Mouse (Mus musculus): ENCODE results near the gene Pld1. TPM values are rescaled to one million over a fixed set of nuclear protein-coding genes. Genes with fewer than 3 reads are reported as not detected.
"Not testable (repeated sequence)": the region's sequence is repeated elsewhere in the genome, so short reads cannot be mapped to it uniquely, and the experiment has no call there.

Pld1 gene
- polyA plus RNA-seq, 1 experiment from 2014 or later, result 3.5 TPM

GRCm38 (mm10) chr3:27921268-27922020 is 17.1 kb upstream of the Pld1 start:
- Histone ChIP-seq H3K4me1 (replicated peaks) (no peaks in the 10 kb centered on the region), H3K9me3 (no peaks in the 10 kb centered on the region), H3K27ac (no peak overlapping the region), H3K4me2 (replicated peaks) (no peak overlapping the region), H3K27me3 (no peaks in the 10 kb centered on the region), H3K4me3 (replicated peaks) (no peak overlapping the region), H3K36me3 (no peaks in the 10 kb centered on the region), H3K9ac (replicated peaks) (no peak overlapping the region)
- 91% methylated on average over 11 of the region's 11 CpGs for WGBS
- ATAC-seq, result no peak

- Histone ChIP-seq H3K36me3 (no peaks in the 10 kb centered on the region), H3K4me2 (replicated peaks) (no peak overlapping the region), H3K9ac (replicated peaks) (no peak overlapping the region), H3K4me1 (replicated peaks) (no peaks in the 10 kb centered on the region), H3K27me3 (no peaks in the 10 kb centered on the region), H3K9me3 (no peaks in the 10 kb centered on the region), H3K4me3 (replicated peaks) (no peak overlapping the region), H3K27ac (no peak overlapping the region)
- WGBS, result 94% methylated on average over 3 of the region's 3 CpGs
- ATAC-seq, result no peak
These were observed 14.5 kb upstream of the Pld1 start for GRCm38 (mm10) chr3:27924037-27924436.

- WGBS, result 92% methylated on average over 4 of the region's 4 CpGs
- no peak overlapping the region for H3K4me2 ChIP-seq (replicated peaks)
- H3K4me3 ChIP-seq (replicated peaks), result no peak overlapping the region
- no peaks in the 10 kb centered on the region for H3K36me3 ChIP-seq
- H3K9me3 ChIP-seq, result no peaks in the 10 kb centered on the region
- H3K9ac ChIP-seq (replicated peaks), result no peak overlapping the region
- H3K27me3 ChIP-seq, result no peaks in the 10 kb centered on the region
- no peak for ATAC-seq
- H3K27ac ChIP-seq, result no peak overlapping the region
- no peaks in the 10 kb centered on the region for H3K4me1 ChIP-seq (replicated peaks)
These were observed 9.3 kb upstream of the Pld1 start for GRCm38 (mm10) chr3:27929219-27929618.

GRCm38 (mm10) chr3:27932391-27932790 is 6.1 kb upstream of the Pld1 start:
- no peak overlapping the region for H3K27ac ChIP-seq
- ATAC-seq, result no peak
- H3K27me3 ChIP-seq, result peaks cover 6% of the 10 kb centered on the region; the same call in 1 of the 2 replicates
- no peak overlapping the region for H3K4me2 ChIP-seq (replicated peaks)
- no peaks in the 10 kb centered on the region for H3K9me3 ChIP-seq
- no peak overlapping the region for H3K9ac ChIP-seq (replicated peaks)
- 87% methylated on average over 5 of the region's 5 CpGs for WGBS
- H3K36me3 ChIP-seq, result no peaks in the 10 kb centered on the region
- no peak overlapping the region for H3K4me3 ChIP-seq (replicated peaks)
- H3K4me1 ChIP-seq (replicated peaks), result no peaks in the 10 kb centered on the region

- no peaks in the 10 kb centered on the region for H3K36me3 ChIP-seq
- 56% methylated on average over 3 of the region's 3 CpGs for WGBS
- peaks cover 25% of the 10 kb centered on the region for H3K27me3 ChIP-seq
- H3K4me1 ChIP-seq (replicated peaks), result peaks cover 13% of the 10 kb centered on the region
- H3K27ac ChIP-seq, result no peak overlapping the region
- H3K4me3 ChIP-seq (replicated peaks), result no peak overlapping the region
- H3K4me2 ChIP-seq (replicated peaks), result no peak overlapping the region
- no peaks in the 10 kb centered on the region for H3K9me3 ChIP-seq
- no peak overlapping the region for H3K9ac ChIP-seq (replicated peaks)
- ATAC-seq, result no peak
These were observed 2.9 kb upstream of the Pld1 start for GRCm38 (mm10) chr3:27935644-27936043.

DNA sequence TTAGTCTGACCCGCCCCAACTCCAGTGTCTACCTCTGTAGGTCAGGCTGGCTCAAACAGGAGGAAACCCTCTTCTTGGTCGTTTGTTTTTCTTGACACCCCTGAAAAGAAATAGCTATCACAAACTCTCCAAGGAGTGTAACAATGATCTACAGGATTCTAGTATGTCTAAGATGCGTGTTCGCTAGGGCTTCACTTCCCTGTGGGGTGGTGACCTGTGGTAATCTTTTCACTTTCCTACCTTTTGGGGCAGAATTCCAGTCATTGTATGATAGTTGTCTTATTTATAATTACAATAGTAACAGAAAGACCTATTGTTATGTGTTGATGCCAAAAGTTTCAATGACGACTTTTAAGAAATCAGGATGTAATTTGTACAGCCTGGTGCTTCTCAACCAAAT is 1.8 kb upstream of the Pld1 start:
- Histone ChIP-seq H3K4me1 (replicated peaks) (peaks cover 13% of the 10 kb centered on the region), H3K27ac (no peak overlapping the region)

DNA sequence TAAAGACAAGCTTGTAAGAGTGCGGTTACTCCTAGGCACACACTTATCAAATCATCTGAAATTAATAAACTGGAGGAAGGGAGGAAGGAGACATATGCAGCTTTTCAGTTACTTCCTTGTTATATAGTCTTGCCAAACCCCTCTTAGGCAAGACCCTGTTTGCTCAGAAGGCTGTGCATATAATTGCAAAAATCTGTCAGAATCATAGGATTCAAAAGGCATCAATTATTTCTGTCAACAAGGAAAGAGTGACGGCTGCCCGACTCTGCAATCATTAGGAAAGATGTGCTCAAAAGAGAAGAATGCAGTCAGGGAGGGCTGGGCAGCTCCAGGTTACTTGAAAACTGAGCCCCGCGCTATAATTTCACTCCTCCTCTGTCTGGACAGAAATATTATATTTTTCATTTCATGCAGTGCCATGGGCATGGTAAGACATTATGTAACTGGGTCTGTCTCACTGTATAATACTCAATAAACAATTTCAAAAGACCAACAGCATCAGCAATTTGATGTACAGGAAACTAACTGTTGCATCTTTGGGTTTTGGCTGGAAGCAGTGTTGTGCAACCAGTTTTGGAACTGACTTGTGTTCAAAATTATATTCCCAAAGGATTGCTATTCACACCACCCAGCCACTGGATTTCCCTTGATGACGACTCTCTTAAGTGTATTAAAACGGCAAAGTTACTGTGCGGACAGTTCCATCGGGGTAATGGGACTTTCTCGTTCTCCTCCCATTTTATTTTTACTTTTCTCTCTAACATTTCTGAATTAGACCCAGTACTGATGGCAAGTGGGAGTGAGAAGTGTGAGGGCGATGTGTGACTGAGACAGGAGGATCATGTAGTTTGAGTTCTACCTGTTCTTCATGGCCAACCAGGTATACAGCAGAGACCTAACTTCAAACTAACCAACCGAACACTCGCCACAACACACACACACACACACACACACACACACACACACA is 1.1 kb upstream of the Pld1 start:
- H3K27ac ChIP-seq, result no peak overlapping the region
- no peak for ATAC-seq
- H3K27me3 ChIP-seq, result peaks cover 25% of the 10 kb centered on the region
- 85% methylated on average over 13 of the region's 13 CpGs for WGBS
- H3K4me1 ChIP-seq (replicated peaks), result peaks cover 13% of the 10 kb centered on the region
- no peaks in the 10 kb centered on the region for H3K36me3 ChIP-seq
- no peak overlapping the region for H3K9ac ChIP-seq (replicated peaks)
- H3K4me3 ChIP-seq (replicated peaks), result no peak overlapping the region
- H3K9me3 ChIP-seq, result no peaks in the 10 kb centered on the region
- peak overlapping the region; percentile 98 for H3K4me2 ChIP-seq (replicated peaks)

More for the DNA sequence above, 1.8 kb upstream of the Pld1 start:
- Histone ChIP-seq H3K9me3 (no peaks in the 10 kb centered on the region), H3K4me2 (replicated peaks) (no peak overlapping the region), H3K9ac (replicated peaks) (no peak overlapping the region), H3K27me3 (peaks cover 25% of the 10 kb centered on the region), H3K36me3 (no peaks in the 10 kb centered on the region), H3K4me3 (replicated peaks) (no peak overlapping the region)
- no peak for ATAC-seq
- 80% methylated on average over 5 of the region's 5 CpGs for WGBS

GRCm38 (mm10) chr3:27941634-27942033 is 3.1 kb downstream of the Pld1 start:
- no peak overlapping the region for H3K4me2 ChIP-seq (replicated peaks)
- 90% methylated on average over 3 of the region's 3 CpGs for WGBS
- no peaks in the 10 kb centered on the region for H3K9me3 ChIP-seq
- H3K4me1 ChIP-seq (replicated peaks), result peaks cover 13% of the 10 kb centered on the region
- H3K27ac ChIP-seq, result no peak overlapping the region
- no peaks in the 10 kb centered on the region for H3K36me3 ChIP-seq
- ATAC-seq, result no peak
- H3K27me3 ChIP-seq, result peaks cover 22% of the 10 kb centered on the region
- H3K9ac ChIP-seq (replicated peaks), result no peak overlapping the region
- H3K4me3 ChIP-seq (replicated peaks), result no peak overlapping the region

DNA sequence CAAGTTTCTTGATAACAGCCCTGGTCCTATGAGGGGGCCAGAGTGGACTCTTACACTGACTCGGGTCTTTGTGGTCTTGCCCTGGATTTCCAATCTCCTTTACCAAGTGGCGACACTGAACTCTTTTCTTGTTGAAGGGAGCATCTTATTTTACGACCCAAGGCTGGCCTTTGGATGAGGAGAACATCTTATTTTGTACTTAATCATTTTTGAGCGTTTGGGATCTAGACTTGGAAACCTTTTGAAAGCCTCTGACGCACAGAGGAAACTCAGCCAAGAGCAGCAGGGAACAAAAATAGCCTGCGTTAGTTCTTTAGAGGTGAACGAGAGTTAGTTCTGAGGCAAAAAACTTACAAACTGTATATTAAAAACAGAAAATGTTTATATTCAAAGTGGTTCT is 4.5 kb downstream of the Pld1 start:
- Histone ChIP-seq H3K27ac (no peak overlapping the region), H3K27me3 (peaks cover 15% of the 10 kb centered on the region), H3K9me3 (no peaks in the 10 kb centered on the region), H3K4me1 (replicated peaks) (peaks cover 13% of the 10 kb centered on the region), H3K9ac (replicated peaks) (no peak overlapping the region), H3K36me3 (no peaks in the 10 kb centered on the region), H3K4me2 (replicated peaks) (no peak overlapping the region), H3K4me3 (replicated peaks) (no peak overlapping the region)
- ATAC-seq, result no peak
- 93% methylated on average over 7 of the region's 7 CpGs for WGBS

GRCm38 (mm10) chr3:27945397-27945796 is 6.9 kb downstream of the Pld1 start:
- H3K36me3 ChIP-seq; H3K4me3 ChIP-seq (replicated peaks); H3K27ac ChIP-seq; H3K4me2 ChIP-seq (replicated peaks); H3K9me3 ChIP-seq; ATAC-seq; H3K9ac ChIP-seq (replicated peaks); H3K4me1 ChIP-seq (replicated peaks); H3K27me3 ChIP-seq: not testable (repeated sequence)
- 89% methylated on average over 2 of the region's 2 CpGs for WGBS

GRCm38 (mm10) chr3:27949175-27949872 is 10.8 kb downstream of the Pld1 start:
- H3K27me3 ChIP-seq, result no peaks in the 10 kb centered on the region
- no peaks in the 10 kb centered on the region for H3K36me3 ChIP-seq
- 89% methylated on average over 5 of the region's 5 CpGs for WGBS
- H3K27ac ChIP-seq, result no peak overlapping the region
- H3K9ac ChIP-seq (replicated peaks), result no peak overlapping the region
- no peaks in the 10 kb centered on the region for H3K9me3 ChIP-seq
- no peak for ATAC-seq
- H3K4me2 ChIP-seq (replicated peaks), result no peak overlapping the region
- no peaks in the 10 kb centered on the region for H3K4me1 ChIP-seq (replicated peaks)
- H3K4me3 ChIP-seq (replicated peaks), result no peak overlapping the region

GRCm38 (mm10) chr3:27949873-27950250 is 11.4 kb downstream of the Pld1 start:
- Histone ChIP-seq H3K36me3 (no peaks in the 10 kb centered on the region), H3K4me1 (replicated peaks) (no peaks in the 10 kb centered on the region), H3K4me3 (replicated peaks) (no peak overlapping the region), H3K4me2 (replicated peaks) (no peak overlapping the region), H3K27me3 (no peaks in the 10 kb centered on the region), H3K27ac (no peak overlapping the region), H3K9me3 (no peaks in the 10 kb centered on the region), H3K9ac (replicated peaks) (no peak overlapping the region)
- 87% methylated on average over 6 of the region's 6 CpGs for WGBS
- no peak for ATAC-seq
